Mouse (Mus musculus) lung, postnatal 0 days (tissue): ENCODE data around the gene Bola2. TPM values are rescaled to one million over a fixed set of nuclear protein-coding genes. Genes with fewer than 3 reads are reported as not detected.
A peak's percentile ranks its signal among the peaks of the same experiment; 100 is the strongest.

ENCODE experiments used
- ATAC-seq: fragments of 200-750 bp; cut with Nextera tagmentation; 2 replicates; pipeline ENCODE4 v1.8.0; 2017; ENCODE audit warnings: moderate library complexity
- DNase-seq: peaks from one replicate; pipeline ENCODE4 v3.0.0-alpha.2; 2016; ENCODE audit warnings: low spot score
- H3K27ac ChIP-seq: fragments of 300-500 bp; sonication (generic); 2 replicates; pipeline ENCODE4 v1.5.1; 2014; ENCODE audit warnings: antibody characterized with exemption, mild to moderate bottlenecking, low read length, mixed read lengths
- H3K27me3 ChIP-seq: fragments of 300-500 bp; sonication (generic); replicated peaks from 2 replicates; pipeline ENCODE4 v1.6.1; 2014; ENCODE audit warnings: low read length, mixed read lengths; ENCODE audit not compliant: insufficient read depth
- H3K36me3 ChIP-seq: fragments of 300-500 bp; sonication (generic); 2 replicates; pipeline ENCODE4 v1.6.1; 2014; ENCODE audit warnings: low read length, mixed read lengths; ENCODE audit not compliant: insufficient read depth
- H3K4me1 ChIP-seq: fragments of 300-500 bp; sonication (generic); 2 replicates; pipeline ENCODE4 v1.6.1; 2014; ENCODE audit warnings: antibody characterized with exemption, low read depth, low read length, mixed read lengths; ENCODE audit not compliant: insufficient read depth
- H3K4me2 ChIP-seq: fragments of 300-500 bp; sonication (generic); replicated peaks from 2 replicates; pipeline ENCODE4 v1.6.1; 2014; ENCODE audit warnings: low read depth, mild to moderate bottlenecking, low read length, moderate library complexity, mixed read lengths
- H3K4me3 ChIP-seq: fragments of 300-500 bp; sonication (generic); 2 replicates; pipeline ENCODE4 v1.5.1; 2014; ENCODE audit warnings: low read depth, low read length
- H3K9ac ChIP-seq: fragments of 300-500 bp; sonication (generic); replicated peaks from 2 replicates; pipeline ENCODE4 v1.6.1; 2014; ENCODE audit warnings: low read depth, mild to moderate bottlenecking
- H3K9me3 ChIP-seq: fragments of 300-500 bp; sonication (generic); 2 replicates; pipeline ENCODE4 v1.6.1; 2016; ENCODE audit warnings: low read length, mixed read lengths
- CTCF ChIP-seq: IDR thresholded peaks from 2 replicates; pipeline ENCODE4 v1.5.1; 2016; ENCODE audit warnings: antibody characterized with exemption, mild to moderate bottlenecking
- EP300 ChIP-seq: IDR thresholded peaks from 2 replicates; pipeline ENCODE4 v1.6.1; 2016; ENCODE audit warnings: antibody characterized with exemption, mild to moderate bottlenecking, control low read depth
- WGBS: fragments of 180-500 bp; shearing (Covaris S2); extraction: QIAGEN DNeasy Blood & Tissue Kit; methylation state at CpG from one replicate; pipeline ENCODE4 v1.1.7; 2014; 5-methylcytosine and 5-hydroxymethylcytosine counted together
- polyA plus RNA-seq: library from polyadenylated mRNA; unstranded; fragments of >200 nt; fragmentation: Nextera tagmentation; extraction: Ambion mirVana; gene quantifications from 2 replicates; pipeline ENCODE4 v1.2.1, GENCODE M21; 2015

The Bola2 gene
- polyA plus RNA-seq, 1 experiment from 2014 or later = 77.4 TPM

DNA sequence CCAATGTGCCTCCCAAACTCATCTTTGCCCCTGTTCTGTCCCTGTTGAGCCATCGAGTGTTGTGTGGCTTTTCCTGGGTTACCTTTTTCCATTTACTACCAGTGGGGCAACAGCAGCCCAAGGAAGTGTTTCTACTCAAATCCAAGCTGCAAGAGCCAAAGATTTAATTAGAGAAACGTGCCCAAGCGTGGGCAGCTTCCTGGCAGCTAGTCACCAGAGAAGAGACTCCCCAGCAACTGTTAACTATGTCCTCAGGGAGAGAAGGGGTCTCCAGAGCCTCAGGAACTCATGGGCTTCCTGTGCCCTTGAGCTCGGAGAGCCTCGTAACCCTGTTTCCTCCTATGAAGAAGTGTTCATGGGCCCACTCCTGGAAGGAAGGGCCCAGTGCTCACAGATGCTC is 45.8 kb downstream of the Bola2 start:
- ATAC-seq = no peak
- no peaks in the 10 kb centered on the region for H3K36me3 ChIP-seq
- DNase-seq = no peak
- no peak overlapping the region for H3K4me2 ChIP-seq
- H3K9ac ChIP-seq = no peak overlapping the region
- H3K4me3 ChIP-seq = no peak overlapping the region
- 69% methylated on average over 5 of the region's 5 CpGs for WGBS
- no peaks in the 10 kb centered on the region for H3K27me3 ChIP-seq
- no peaks in the 10 kb centered on the region for H3K4me1 ChIP-seq
- no peaks in the 10 kb centered on the region for H3K9me3 ChIP-seq
- no peak overlapping the region for H3K27ac ChIP-seq
- TF ChIP-seq EP300 (no peak), CTCF (no peak)

DNA sequence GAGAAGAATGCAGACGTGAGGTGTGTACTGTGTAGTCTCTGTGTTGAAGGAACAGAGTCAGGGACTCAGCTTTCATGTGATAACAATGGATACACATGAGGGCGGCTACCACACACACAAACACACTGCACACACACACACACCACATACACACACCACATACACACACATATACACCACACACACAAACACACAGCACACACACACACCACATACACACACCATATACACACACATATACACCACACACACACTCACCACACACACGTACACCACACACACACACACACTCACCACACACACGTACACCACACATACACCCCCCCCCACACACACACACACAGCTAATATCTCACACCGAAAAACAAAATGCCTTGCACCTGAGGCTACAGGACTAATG is 46.3 kb downstream of the Bola2 start:
- DNase-seq = no peak

DNA sequence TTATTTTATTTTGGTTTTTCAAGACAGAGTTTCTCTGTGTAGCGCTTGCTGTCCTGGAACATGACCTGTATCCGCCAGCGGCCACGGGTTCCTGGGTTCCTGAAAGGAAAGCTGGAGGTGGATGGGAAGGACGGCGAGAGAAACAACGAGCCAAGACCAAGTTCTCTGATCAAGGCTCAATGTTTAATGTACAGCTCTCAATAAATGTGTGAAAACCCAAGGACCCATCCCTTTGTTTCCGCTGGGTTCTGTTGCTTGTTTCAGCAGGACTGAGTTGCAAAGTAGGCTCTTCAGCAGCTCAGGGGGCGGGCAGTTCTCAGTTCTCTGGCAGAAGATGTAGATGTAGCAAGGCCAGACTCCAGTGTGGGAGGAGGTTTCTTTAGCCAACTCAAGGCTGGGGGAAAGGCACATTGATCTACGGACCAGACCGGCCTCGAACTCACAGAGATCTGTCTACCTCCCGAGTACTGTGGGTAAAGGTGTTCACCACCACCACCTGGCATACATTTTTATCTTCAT is 46.8 kb downstream of the Bola2 start:
- no peak overlapping the region for H3K4me3 ChIP-seq
- no peak overlapping the region for H3K4me2 ChIP-seq
- 88% methylated on average over 13 of the region's 13 CpGs for WGBS
- DNase-seq (no peak), ATAC-seq (no peak)
- TF ChIP-seq EP300 = no peak
- no peak for TF ChIP-seq CTCF
- no peaks in the 10 kb centered on the region for H3K36me3 ChIP-seq
- no peaks in the 10 kb centered on the region for H3K9me3 ChIP-seq
- H3K27me3 ChIP-seq = no peaks in the 10 kb centered on the region
- H3K9ac ChIP-seq = no peak overlapping the region
- H3K27ac ChIP-seq = no peak overlapping the region
- no peaks in the 10 kb centered on the region for H3K4me1 ChIP-seq

More for the DNA sequence above, 46.3 kb downstream of the Bola2 start:
- Histone ChIP-seq H3K27ac (no peak overlapping the region), H3K4me2 (no peak overlapping the region), H3K36me3 (no peaks in the 10 kb centered on the region), H3K9ac (no peak overlapping the region), H3K27me3 (no peaks in the 10 kb centered on the region), H3K4me1 (no peaks in the 10 kb centered on the region), H3K4me3 (no peak overlapping the region), H3K9me3 (no peaks in the 10 kb centered on the region)
- TF ChIP-seq CTCF = no peak
- no peak for TF ChIP-seq EP300
- 84% methylated on average over 5 of the region's 5 CpGs for WGBS
- no peak for ATAC-seq

DNA sequence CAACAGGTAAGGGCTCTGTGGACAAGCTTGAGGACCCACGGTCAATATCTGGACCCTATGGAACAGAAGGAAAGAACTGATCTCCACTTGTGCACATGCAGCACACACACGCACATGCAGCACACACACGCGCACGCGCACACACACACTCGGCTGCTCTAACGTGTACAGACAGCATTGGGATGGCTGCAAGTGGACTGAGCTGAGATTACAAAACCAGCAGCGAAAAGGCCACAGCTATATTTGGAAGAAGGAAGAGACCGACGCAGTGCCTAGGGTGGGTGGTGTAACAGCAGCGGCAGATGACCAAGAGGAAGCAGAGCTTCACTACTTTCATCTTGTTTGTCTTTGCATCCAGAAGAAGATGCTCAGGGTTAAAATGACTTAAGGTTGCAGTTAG is 50.9 kb downstream of the Bola2 start:
- peak; percentile 62 for ATAC-seq

DNA sequence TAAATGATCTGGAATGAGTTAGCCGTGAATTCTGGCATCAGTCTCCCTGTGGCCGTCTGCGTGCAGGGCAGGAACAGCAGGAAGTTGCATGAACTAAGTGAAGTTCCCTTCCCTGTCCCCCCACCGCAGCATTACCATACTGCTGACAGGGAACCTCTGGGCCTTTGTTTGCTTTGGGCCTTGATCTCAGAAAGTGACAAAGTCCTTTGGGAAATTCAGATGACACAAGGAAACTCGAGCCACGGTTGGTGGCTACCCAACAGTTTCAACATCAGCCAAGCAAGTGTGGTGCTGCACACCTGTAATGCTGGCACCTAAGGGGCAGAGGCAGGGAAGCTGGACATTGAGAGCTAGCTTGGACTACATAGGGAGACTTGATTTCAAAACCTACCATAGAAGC is 51.6 kb downstream of the Bola2 start:
- WGBS = 16% methylated on average over 6 of the region's 6 CpGs

More for the DNA sequence above, 50.9 kb downstream of the Bola2 start:
- Histone ChIP-seq H3K9me3 (no peaks in the 10 kb centered on the region), H3K27ac (no peak overlapping the region), H3K4me3 (no peak overlapping the region), H3K27me3 (no peaks in the 10 kb centered on the region), H3K4me2 (no peak overlapping the region), H3K4me1 (no peaks in the 10 kb centered on the region), H3K9ac (no peak overlapping the region), H3K36me3 (no peaks in the 10 kb centered on the region)
- DNase-seq = peak; percentile 62
- 77% methylated on average over 12 of the region's 12 CpGs for WGBS
- no peak for TF ChIP-seq CTCF
- TF ChIP-seq EP300 = no peak

DNA sequence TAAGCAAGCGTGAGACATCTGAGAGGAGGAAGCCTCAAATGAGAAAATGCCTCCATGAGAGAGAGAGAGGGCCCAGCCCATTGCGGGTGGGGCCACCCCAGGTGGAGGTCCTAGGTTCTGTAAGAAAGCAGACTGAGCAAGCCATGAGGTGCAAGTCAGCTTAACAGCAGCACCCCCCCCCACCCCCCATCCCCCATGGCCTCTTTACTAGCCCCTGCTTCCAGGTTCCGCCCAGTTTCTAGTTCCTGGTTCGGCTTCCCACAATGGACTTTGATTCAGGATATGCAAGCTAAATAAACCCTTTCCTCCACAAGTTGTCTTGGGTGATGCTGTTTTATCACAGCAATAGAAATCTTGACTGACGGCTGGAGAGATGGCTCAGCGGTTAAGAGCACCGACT is 53.6 kb downstream of the Bola2 start:
- ATAC-seq = no peak

More for the DNA sequence above, 51.6 kb downstream of the Bola2 start:
- Histone ChIP-seq H3K9ac (no peak overlapping the region), H3K27ac (no peak overlapping the region), H3K27me3 (no peaks in the 10 kb centered on the region), H3K36me3 (no peaks in the 10 kb centered on the region), H3K9me3 (no peaks in the 10 kb centered on the region), H3K4me2 (no peak overlapping the region), H3K4me3 (no peak overlapping the region), H3K4me1 (no peaks in the 10 kb centered on the region)
- ATAC-seq (peak; percentile 70), DNase-seq (no peak)
- TF ChIP-seq EP300 (no peak), CTCF (no peak)

More for the DNA sequence above, 53.6 kb downstream of the Bola2 start:
- no peak overlapping the region for H3K4me2 ChIP-seq
- no peaks in the 10 kb centered on the region for H3K4me1 ChIP-seq
- no peaks in the 10 kb centered on the region for H3K27me3 ChIP-seq
- TF ChIP-seq CTCF (no peak), EP300 (no peak)
- no peak for DNase-seq
- WGBS = 54% methylated on average over 7 of the region's 7 CpGs
- no peaks in the 10 kb centered on the region for H3K36me3 ChIP-seq
- H3K4me3 ChIP-seq = no peak overlapping the region
- no peak overlapping the region for H3K9ac ChIP-seq
- no peak overlapping the region for H3K27ac ChIP-seq
- H3K9me3 ChIP-seq = no peaks in the 10 kb centered on the region

Other genes with a start within 250 kb of the Bola2 start
- gene Atp2a1, start 232.3 kb upstream of the Bola2 start, polyA plus RNA-seq = 0.14 and 0.29 TPM in 2 replicates
- 25.6 and 28.6 TPM in 2 replicates for gene Sh2b1, start 220.0 kb upstream of the Bola2 start, polyA plus RNA-seq
- 47.3 and 49.7 TPM in 2 replicates for gene Tufm, start 208.0 kb upstream of the Bola2 start, polyA plus RNA-seq
- 22.1 and 24.5 TPM in 2 replicates for gene Atxn2l, start 192.0 kb upstream of the Bola2 start, polyA plus RNA-seq
- 141 and 154 TPM in 2 replicates for gene Eif3c, start 129.0 kb upstream of the Bola2 start, polyA plus RNA-seq
- 3.9 and 4.1 TPM in 2 replicates for gene Apobr, start 110.5 kb upstream of the Bola2 start, polyA plus RNA-seq
- 33.0 and 38.3 TPM in 2 replicates for gene Cln3, start 109.6 kb upstream of the Bola2 start, polyA plus RNA-seq
- 0.31 TPM in 1 of 2 replicates, not detected in the other for gene Il27, start 100.5 kb upstream of the Bola2 start, polyA plus RNA-seq
- gene Nupr1, start 64.5 kb upstream of the Bola2 start, polyA plus RNA-seq = 266 and 308 TPM in 2 replicates
- gene Sgf29, start 46.1 kb upstream of the Bola2 start, polyA plus RNA-seq = 42.9 and 49.5 TPM in 2 replicates
- 57.1 and 58.4 TPM in 2 replicates for gene Sult1a1, start 19.0 kb upstream of the Bola2 start, polyA plus RNA-seq
- 9.2 and 10.4 TPM in 2 replicates for gene Slx1b, start 383 bp downstream of the Bola2 start, polyA plus RNA-seq
- 61.4 and 65.3 TPM in 2 replicates for gene Coro1a, start 12.4 kb downstream of the Bola2 start, polyA plus RNA-seq
- 180 and 183 TPM in 2 replicates for gene Mapk3, start 64.2 kb downstream of the Bola2 start, polyA plus RNA-seq
- gene Gdpd3, start 70.9 kb downstream of the Bola2 start, polyA plus RNA-seq = 3.4 and 4.1 TPM in 2 replicates
- 325 and 340 TPM in 2 replicates for gene Ypel3, start 81.6 kb downstream of the Bola2 start, polyA plus RNA-seq
- gene Tbx6, start 86.1 kb downstream of the Bola2 start, polyA plus RNA-seq = 0.56 and 0.74 TPM in 2 replicates
- 150 and 151 TPM in 2 replicates for gene Ppp4c, start 97.1 kb downstream of the Bola2 start, polyA plus RNA-seq
- 0.13 and 0.19 TPM in 2 replicates for gene Fam57b, start 102.3 kb downstream of the Bola2 start, polyA plus RNA-seq
- not detected in 2 replicates for gene 4930451I11Rik, start 136.2 kb downstream of the Bola2 start, polyA plus RNA-seq
- 0.20 and 0.33 TPM in 2 replicates for gene Doc2a, start 152.0 kb downstream of the Bola2 start, polyA plus RNA-seq
- 8.4 and 9.3 TPM in 2 replicates for gene Hirip3, start 166.6 kb downstream of the Bola2 start, polyA plus RNA-seq
- gene Ino80e, start 167.0 kb downstream of the Bola2 start, polyA plus RNA-seq = 52.2 and 54.7 TPM in 2 replicates
- 36.1 and 39.0 TPM in 2 replicates for gene Taok2, start 189.3 kb downstream of the Bola2 start, polyA plus RNA-seq
- gene Tmem219, start 227.5 kb downstream of the Bola2 start, polyA plus RNA-seq = 42.5 and 45.0 TPM in 2 replicates
- 12.1 and 14.9 TPM in 2 replicates for gene Kctd13, start 233.5 kb downstream of the Bola2 start, polyA plus RNA-seq